Mouse (Mus musculus): ENCODE results near the gene Tln1.

- TF ChIP-seq POLR2A (IDR thresholded peaks at IDR 0.05; ENCODE audit: insufficient read length, low read depth) = no peak
- TF ChIP-seq TCF12 (IDR thresholded peaks at IDR 0.05; ENCODE audit: insufficient read depth, poor library complexity, severe bottlenecking) = no peak
- no peak for TF ChIP-seq MAX (IDR thresholded peaks at IDR 0.05; ENCODE audit: low read depth)
- no peak for TF ChIP-seq POLR2AphosphoS2 (IDR thresholded peaks at IDR 0.05; ENCODE audit: insufficient read length, low read depth)
- no peak for TF ChIP-seq CEBPB (IDR thresholded peaks at IDR 0.05; ENCODE audit: insufficient read depth, poor library complexity, severe bottlenecking)
- TF ChIP-seq USF1 (IDR thresholded peaks at IDR 0.05; ENCODE audit: low read depth) = no peak
- TF ChIP-seq MYOG (IDR thresholded peaks at IDR 0.05; ENCODE audit: control insufficient read depth in 1 of 3, insufficient read depth in 1 of 3, insufficient read length in 2 of 3, low read depth in 2 of 3) = no peak
- no peak for TF ChIP-seq MYOD1 (IDR thresholded peaks at IDR 0.05; ENCODE audit: control insufficient read depth in 1 of 3, insufficient read length in 2 of 3, low read depth in 2 of 3)
Measured at GRCm38 (mm10) chr4:43497946-43498345, 64.5 kb downstream of the Tln1 start.

Data from myocyte (in vitro differentiated cells).